16 mouse cellular contexts compared by ENCODE assay signal in genomic region chr4:95770469-95770868, GRCm38 (mm10).
"Had no signal": no experiment of that assay in that cellular context is flagged by ENCODE, and none has a peak within 500 bp of the region (broad histone marks: within the 10 kb centered on the region; RNA-seq: fewer than 3 reads in every experiment).

No protein-coding gene starts in this region.

- H3K9me3 ChIP-seq: liver, embryonic 13.5 days had no signal

- H3K36me3 ChIP-seq: liver, embryonic 13.5 days had no signal

- H3K27ac ChIP-seq: kidney, postnatal 0 days; left cerebral cortex, adult 2 months; liver, embryonic 13.5 days had no signal

- H3K4me3 ChIP-seq: left cerebral cortex, adult 2 months; liver, embryonic 13.5 days had no signal

- H3K4me2 ChIP-seq: liver, embryonic 13.5 days; midbrain, embryonic 11.5 days had no signal

- H3K27me3 ChIP-seq: liver, embryonic 13.5 days had no signal

- H3K4me1 ChIP-seq: liver, embryonic 13.5 days had no signal

- H3K9ac ChIP-seq: liver, embryonic 13.5 days had no signal

- DNase-seq: kidney, adult 2 months; kidney, postnatal 36 days; layer of hippocampus, postnatal 36 days; liver, embryonic 13.5 days; lung, adult 2 months; lung, postnatal 14 days; lung, postnatal 4 days; midbrain, embryonic 14.5 days; retina, postnatal 1 day; right cerebral cortex, postnatal 25 days; spleen, adult 18-20 months; thymus, adult 18-20 months; thymus, postnatal 36 days had no signal
